Mouse (Mus musculus) ES-E14 (cell line): ENCODE data around the gene Xrra1. TPM values are rescaled to one million over a fixed set of nuclear protein-coding genes. Genes with fewer than 3 reads are reported as not detected.

Experiments used
- DNase-seq: peaks from one replicate; pipeline ENCODE4 v3.0.0-alpha.2; 2013; ENCODE audit warnings: low read depth, low spot score
- H3K27ac ChIP-seq: 2 replicates; pipeline ENCODE4 v1.5.1; 2012; ENCODE audit warnings: low read depth, mild to moderate bottlenecking, low read length, moderate library complexity, mixed read lengths; ENCODE audit not compliant: poor library complexity, insufficient read depth, severe bottlenecking
- H3K36me3 ChIP-seq: 2 replicates; pipeline ENCODE4 v1.6.1; 2012; ENCODE audit warnings: mild to moderate bottlenecking, low read length, moderate library complexity, mixed read lengths; ENCODE audit not compliant: control insufficient read depth, poor library complexity, insufficient read depth, severe bottlenecking
- H3K4me1 ChIP-seq, 2 experiments: fragments of 150-350 bp in 1 of 2; sonication (generic) in 1 of 2; 2 replicates each; pipeline ENCODE4 v1.6.1; 2012; ENCODE audit warnings: low read length in 2 of 2, mild to moderate bottlenecking in 1 of 2, mixed read lengths in 1 of 2; ENCODE audit not compliant: control insufficient read depth in 2 of 2, insufficient read depth in 2 of 2, poor library complexity in 1 of 2
- H3K4me3 ChIP-seq, 2 experiments: fragments of 150-350 bp in 1 of 2; sonication (generic) in 1 of 2; 2 replicates each; pipeline ENCODE4 v1.5.1; 2012; ENCODE audit warnings: low read length in 2 of 2, low read depth in 1 of 2, mild to moderate bottlenecking in 1 of 2, mixed read lengths in 1 of 2; ENCODE audit not compliant: insufficient read depth in 1 of 2, poor library complexity in 1 of 2, severe bottlenecking in 1 of 2
- H3K9ac ChIP-seq: 2 replicates; pipeline ENCODE4 v1.6.1; 2012; ENCODE audit warnings: low read depth, mild to moderate bottlenecking, low read length, mixed read lengths; ENCODE audit not compliant: poor library complexity, insufficient read depth, severe bottlenecking
- H3K9me3 ChIP-seq: fragments of 150-350 bp; sonication (generic); 2 replicates; pipeline ENCODE4 v1.6.1; 2012; ENCODE audit warnings: low read depth, mild to moderate bottlenecking, low read length; ENCODE audit not compliant: control insufficient read depth, insufficient read depth
- CHD2 ChIP-seq: IDR thresholded peaks from 2 replicates; pipeline ENCODE4 v1.6.1; 2014; ENCODE audit warnings: mild to moderate bottlenecking, low read depth, low read length, inconsistent platforms
- HCFC1 ChIP-seq: IDR thresholded peaks from 2 replicates; pipeline ENCODE4 v1.6.1; 2012; ENCODE audit warnings: low read length, inconsistent platforms, borderline replicate concordance; ENCODE audit not compliant: insufficient read depth
- MAFK ChIP-seq: IDR thresholded peaks from 2 replicates; pipeline ENCODE4 v1.6.1; 2014; ENCODE audit warnings: mild to moderate bottlenecking, low read depth, low read length, inconsistent platforms; ENCODE audit not compliant: insufficient read depth
- ZC3H11A ChIP-seq: IDR thresholded peaks from 2 replicates; pipeline ENCODE4 v1.6.1; 2012; ENCODE audit warnings: low read depth, mild to moderate bottlenecking, inconsistent platforms, low read length, borderline replicate concordance
- ZNF384 ChIP-seq: IDR thresholded peaks from 2 replicates; pipeline ENCODE4 v1.6.1; 2012; ENCODE audit warnings: low read depth, low read length, inconsistent platforms
- in situ Hi-C, 2 experiments: fragments of 600-800 bp; cut with MboI; formaldehyde crosslinking; loops; one replicate each; pipeline ENCODE4 v1.15.1; 2025; ENCODE audit warnings: low sequenced_read_pairs in 2 of 2, inconsistent platforms in 1 of 2; ENCODE audit not compliant: unreplicated experiment in 2 of 2
- total RNA-seq: library from RNA; depleted of rRNA; stranded (reverse); fragments of 300-350 nt; gene quantifications from 2 replicates; pipeline ENCODE4 v1.2.3, GENCODE M21; 2012

Xrra1 gene
- total RNA-seq, 1 experiment = 0.40 TPM

GRCm38 (mm10) chr7:99875891-99876290 lies 17.0 kb downstream of the Xrra1 start:
- no peak for DNase-seq
- Histone ChIP-seq H3K4me3 (no peak overlapping the region), H3K9me3 (no peaks in the 10 kb centered on the region), H3K4me1 (no peaks in the 10 kb centered on the region), H3K36me3 (no peaks in the 10 kb centered on the region), H3K9ac (no peak overlapping the region), H3K27ac (no peak overlapping the region)
- TF ChIP-seq HCFC1 (no peak), ZNF384 (no peak), MAFK (no peak), ZC3H11A (no peak)
- in situ Hi-C loops = no loop called here

GRCm38 (mm10) chr7:99876345-99876744 lies 17.4 kb downstream of the Xrra1 start:
- TF ChIP-seq ZC3H11A (peak; percentile 66; the same call in 1 of the 2 replicates), ZNF384 (no peak), HCFC1 (no peak), CHD2 (no peak), MAFK (no peak)
- DNase-seq = peak; percentile 70
- Histone ChIP-seq H3K4me3 (no peak overlapping the region), H3K9me3 (no peaks in the 10 kb centered on the region), H3K4me1 (no peaks in the 10 kb centered on the region), H3K36me3 (no peaks in the 10 kb centered on the region), H3K9ac (no peak overlapping the region), H3K27ac (no peak overlapping the region)
- in situ Hi-C loops = no loop called here

- no peak for DNase-seq
- no peak overlapping the region for H3K4me3 ChIP-seq
- no peak for TF ChIP-seq ZC3H11A
- no peak for TF ChIP-seq MAFK
- TF ChIP-seq CHD2 = no peak
- TF ChIP-seq HCFC1 = no peak
- TF ChIP-seq ZNF384 = no peak
- H3K27ac ChIP-seq = no peak overlapping the region
- in situ Hi-C loops = no loop called here
- no peak overlapping the region for H3K9ac ChIP-seq
- no peaks in the 10 kb centered on the region for H3K4me1 ChIP-seq
- H3K9me3 ChIP-seq = no peaks in the 10 kb centered on the region
- no peaks in the 10 kb centered on the region for H3K36me3 ChIP-seq
Observed at GRCm38 (mm10) chr7:99878254-99878653, 19.3 kb downstream of the Xrra1 start.

- H3K27ac ChIP-seq = no peak overlapping the region
- H3K9me3 ChIP-seq = no peaks in the 10 kb centered on the region
- in situ Hi-C loops = no loop called here
Observed at GRCm38 (mm10) chr7:99887230-99887735, 28.4 kb downstream of the Xrra1 start.

GRCm38 (mm10) chr7:99887743-99888142 lies 28.8 kb downstream of the Xrra1 start:
- no peak for DNase-seq
- TF ChIP-seq ZNF384 (no peak), MAFK (no peak), ZC3H11A (no peak), HCFC1 (no peak), CHD2 (no peak)
- Histone ChIP-seq H3K9ac (no peak overlapping the region), H3K36me3 (no peaks in the 10 kb centered on the region), H3K4me1 (no peaks in the 10 kb centered on the region), H3K4me3 (no peak overlapping the region), H3K27ac (no peak overlapping the region), H3K9me3 (no peaks in the 10 kb centered on the region)
- in situ Hi-C loops = no loop called here

More at GRCm38 (mm10) chr7:99887230-99887735, 28.4 kb downstream of the Xrra1 start:
- Histone ChIP-seq H3K4me1 (no peaks in the 10 kb centered on the region), H3K4me3 (no peak overlapping the region), H3K9ac (no peak overlapping the region), H3K36me3 (no peaks in the 10 kb centered on the region)
- TF ChIP-seq MAFK = no peak
- TF ChIP-seq CHD2 = no peak
- TF ChIP-seq HCFC1 = no peak
- no peak for TF ChIP-seq ZNF384
- TF ChIP-seq ZC3H11A = no peak
- no peak for DNase-seq
